Mouse (Mus musculus): ENCODE data around the gene Trp53bp2.

DNA sequence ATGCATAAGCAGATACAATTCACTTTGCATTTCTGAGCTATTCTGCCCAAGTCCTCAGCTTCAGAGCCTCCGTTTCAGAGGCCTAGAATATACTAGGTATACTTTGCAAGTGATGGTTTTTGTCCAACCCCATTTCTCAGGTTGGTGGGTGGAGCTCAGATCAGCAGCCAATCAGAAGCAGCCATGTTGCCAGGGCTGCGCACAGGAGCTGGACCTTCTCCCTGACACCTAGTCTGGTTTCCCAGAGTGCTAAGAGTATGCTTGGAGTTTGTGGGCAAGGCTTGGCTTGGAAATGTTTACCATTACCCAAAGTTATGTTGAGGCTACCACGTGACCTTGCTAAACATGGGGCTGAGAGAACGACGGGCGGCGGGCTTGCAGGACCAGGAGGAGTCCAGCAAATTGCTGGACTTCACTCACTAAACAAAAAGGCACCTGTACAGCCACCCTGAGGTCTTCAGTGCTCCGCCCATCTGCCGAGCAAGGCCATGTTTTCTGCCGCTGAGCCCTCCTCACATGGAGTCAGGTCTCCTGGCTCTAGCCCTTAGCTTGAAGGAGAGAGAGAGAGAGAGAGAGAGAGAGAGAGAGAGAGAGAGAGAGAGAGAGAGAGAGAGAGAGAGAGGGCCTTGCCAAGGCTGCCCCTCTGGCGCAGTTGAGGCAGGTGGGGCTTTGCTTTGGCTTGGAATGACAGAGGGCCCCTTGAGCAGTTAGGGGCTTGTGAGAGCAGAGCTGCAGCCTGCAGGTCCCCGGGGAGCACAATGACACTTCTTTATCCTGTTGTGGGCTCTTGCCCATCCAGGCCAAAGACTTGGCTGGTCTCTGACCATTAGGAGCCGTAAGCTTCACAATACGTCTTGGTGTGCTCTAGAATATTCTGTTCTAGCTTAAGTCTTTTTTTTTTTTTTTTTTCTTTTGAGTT, 74.3 kb downstream of the Trp53bp2 start:
- TF ChIP-seq POLR2A (IDR thresholded peaks at IDR 0.05; ENCODE audit: borderline replicate concordance, extremely low read depth, insufficient read depth, insufficient read length, poor library complexity, severe bottlenecking) (no peak), CTCF (IDR thresholded peaks at IDR 0.05; ENCODE audit: borderline replicate concordance, extremely low read depth, insufficient read depth, insufficient read length) (no peak)

Data from brain, embryonic 14.5 days (tissue).